Mouse (Mus musculus) layer of hippocampus, postnatal 10 days (tissue): ENCODE data around the gene F2rl1. TPM values are rescaled to one million over a fixed set of nuclear protein-coding genes. Genes with fewer than 3 reads are reported as not detected.

Experiments used
- DNase-seq, 2 experiments: peaks; one replicate each; pipeline ENCODE4 v3.0.0; 2021; ENCODE audit warnings: low spot score in 2 of 2
- long read RNA-seq: library from polyadenylated mRNA; stranded (forward); transcript quantifications from one replicate; pipeline ENCODE4 v2.0.0, GENCODE M21; 2023
- total RNA-seq, 2 experiments: library from RNA; stranded (reverse); gene quantifications; 2 replicates each; pipeline ENCODE4 v1.2.3; 2021

Gene F2rl1
- total RNA-seq, result under 1 TPM; 0.16 to 0.31 TPM
- long read RNA-seq, partial matches to known transcripts, result 0 of 1 reads
- long read RNA-seq, other reads (novel, unspliced or antisense), result 1 of 1 reads

GRCm38 (mm10) chr13:95524674-95525491 lies at the start of gene F2rl1:
TSS of gene F2rl1 (minus strand) at chr13:95525227.
- no peak for DNase-seq

- DNase-seq, result no peak
These were observed 45.9 kb upstream of the F2rl1 start for GRCm38 (mm10) chr13:95570877-95571276.

DNA sequence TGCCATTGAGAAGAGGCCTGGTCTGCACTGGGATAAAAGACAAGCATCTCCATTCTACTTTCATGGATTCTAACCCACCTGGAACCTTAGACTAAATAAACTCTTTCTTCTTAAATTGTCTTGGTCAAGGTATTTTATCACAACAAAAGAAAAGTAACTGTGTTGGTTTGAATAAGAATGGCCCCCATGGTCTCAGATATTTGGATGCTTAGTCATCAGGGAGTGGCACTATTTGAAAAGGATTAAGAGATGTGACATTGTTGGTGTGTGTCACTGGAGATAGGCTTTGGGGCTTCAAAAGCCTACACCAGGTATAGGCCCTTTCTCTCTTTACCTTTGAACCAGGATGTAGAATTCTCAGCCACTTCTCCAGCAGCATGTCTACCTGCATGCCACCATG lies 44.3 kb upstream of the F2rl1 start:
- no peak for DNase-seq

DNA sequence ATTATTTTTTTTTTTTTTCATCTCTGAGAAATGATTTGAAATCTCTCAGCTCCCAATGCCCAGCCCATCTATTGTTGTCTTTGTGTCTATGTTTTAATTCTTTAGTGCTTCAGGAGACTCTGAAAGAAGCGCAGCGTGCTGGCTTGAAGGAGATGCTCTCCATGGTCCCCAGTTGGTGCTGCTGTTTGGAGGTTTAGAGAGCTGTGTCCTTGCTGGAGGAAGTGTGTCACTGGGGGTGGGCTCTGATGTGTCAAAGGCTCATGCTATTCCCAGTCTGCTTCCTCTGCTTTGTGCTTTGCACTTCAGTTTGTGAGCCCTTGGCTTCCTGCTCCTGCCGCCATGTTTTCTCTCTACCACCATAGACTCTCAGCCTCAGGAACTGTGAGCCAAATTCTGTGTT lies 43.3 kb upstream of the F2rl1 start:
- no peak for DNase-seq

GRCm38 (mm10) chr13:95566841-95567551 lies 42.0 kb upstream of the F2rl1 start:
- DNase-seq, result no peak

DNA sequence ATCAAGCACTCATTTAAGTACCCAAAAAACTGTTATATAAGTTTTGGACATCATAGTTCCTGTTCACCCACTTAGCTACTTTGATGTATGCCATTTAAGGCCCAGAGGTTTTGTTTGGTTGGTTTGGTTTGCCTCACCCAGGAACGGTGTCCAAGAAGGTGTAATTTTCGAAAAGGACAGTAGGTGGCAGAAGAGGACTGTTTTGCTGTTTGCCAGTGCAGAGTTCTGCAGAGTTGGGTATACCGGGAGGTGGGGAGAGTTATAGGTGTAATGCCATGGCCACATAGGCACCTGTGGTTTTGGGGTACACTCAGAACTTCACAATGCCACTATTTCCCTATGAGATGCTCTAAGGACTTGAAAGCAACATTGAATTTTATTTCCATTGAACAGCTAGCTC lies 38.7 kb upstream of the F2rl1 start:
- peak; percentile 81 to 83 for DNase-seq

DNA sequence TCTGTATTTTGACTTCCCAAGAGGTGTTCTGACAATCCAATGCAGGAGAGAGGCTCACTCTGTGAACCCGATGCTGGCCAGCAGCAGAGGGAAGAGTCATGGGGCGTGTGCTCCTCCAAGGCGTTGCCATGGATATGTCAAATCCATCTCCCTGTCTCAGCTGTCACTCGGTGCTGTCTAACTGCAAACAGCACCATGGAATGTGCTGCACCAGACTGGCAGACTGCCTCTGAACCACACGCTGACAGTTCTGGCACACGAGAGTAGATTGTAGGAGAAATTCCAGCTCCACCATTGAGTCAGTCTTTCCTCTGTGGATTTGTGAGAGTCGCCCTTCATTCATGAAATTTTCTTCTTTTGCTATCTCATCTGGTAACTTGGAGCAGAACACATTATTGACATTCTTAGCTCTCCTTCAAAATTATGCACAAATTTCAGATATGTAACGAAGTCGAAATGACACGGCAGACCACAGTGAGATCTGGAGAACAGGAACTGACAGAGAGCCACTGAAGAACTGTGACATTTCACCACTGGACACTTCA lies 38.1 kb upstream of the F2rl1 start:
- peak; percentile 20 to 41 for DNase-seq

DNA sequence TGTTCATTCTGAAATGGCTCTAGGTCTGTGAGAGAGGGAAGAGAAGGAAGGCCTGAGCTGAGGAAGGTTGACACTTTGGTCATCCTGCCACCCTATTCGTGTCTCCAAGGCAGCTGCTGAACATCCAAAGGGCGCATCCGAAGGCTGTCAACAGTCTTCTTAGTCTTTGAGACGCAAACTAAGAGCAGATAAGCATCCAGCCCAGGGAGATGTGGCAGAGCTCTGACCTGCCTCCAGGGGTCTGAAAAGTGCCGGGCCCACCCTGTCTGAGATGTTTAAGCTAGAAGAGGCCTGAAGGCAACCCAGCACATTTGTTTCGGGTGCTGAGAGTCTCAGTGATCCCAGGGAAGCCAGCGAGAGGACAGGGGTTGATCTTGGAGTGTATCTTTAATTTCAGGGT lies 32.3 kb upstream of the F2rl1 start:
- no peak for DNase-seq

DNA sequence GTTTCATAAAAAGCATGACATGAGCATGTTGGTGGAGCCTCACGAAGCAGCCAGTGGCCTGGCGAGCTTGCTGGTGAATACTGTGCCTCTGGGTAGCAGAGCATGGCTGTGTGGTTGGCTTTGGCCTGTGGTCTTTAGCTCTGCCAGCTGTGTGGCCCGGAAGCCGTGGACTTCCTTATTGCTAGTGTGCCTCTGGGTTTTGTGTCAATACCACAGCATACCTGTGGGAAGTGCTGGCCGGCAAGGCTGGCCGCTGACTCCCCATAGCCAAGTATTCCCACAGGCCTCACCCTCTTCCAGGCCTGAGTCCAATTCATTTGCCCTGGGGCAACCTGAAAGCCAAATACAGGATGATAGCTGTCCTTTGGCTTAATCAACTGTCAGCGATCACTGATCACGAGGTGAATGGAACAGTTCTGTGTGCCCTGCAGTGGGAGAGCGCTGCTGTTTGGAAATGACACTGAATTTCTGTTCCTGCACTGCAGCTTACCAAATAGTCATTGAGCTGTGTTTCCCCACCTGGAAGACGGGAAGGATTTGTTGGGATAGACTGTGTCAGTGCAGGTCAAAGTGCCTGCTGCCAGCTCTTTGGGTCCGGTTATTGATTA lies 29.0 kb upstream of the F2rl1 start:
- DNase-seq, result no peak

DNA sequence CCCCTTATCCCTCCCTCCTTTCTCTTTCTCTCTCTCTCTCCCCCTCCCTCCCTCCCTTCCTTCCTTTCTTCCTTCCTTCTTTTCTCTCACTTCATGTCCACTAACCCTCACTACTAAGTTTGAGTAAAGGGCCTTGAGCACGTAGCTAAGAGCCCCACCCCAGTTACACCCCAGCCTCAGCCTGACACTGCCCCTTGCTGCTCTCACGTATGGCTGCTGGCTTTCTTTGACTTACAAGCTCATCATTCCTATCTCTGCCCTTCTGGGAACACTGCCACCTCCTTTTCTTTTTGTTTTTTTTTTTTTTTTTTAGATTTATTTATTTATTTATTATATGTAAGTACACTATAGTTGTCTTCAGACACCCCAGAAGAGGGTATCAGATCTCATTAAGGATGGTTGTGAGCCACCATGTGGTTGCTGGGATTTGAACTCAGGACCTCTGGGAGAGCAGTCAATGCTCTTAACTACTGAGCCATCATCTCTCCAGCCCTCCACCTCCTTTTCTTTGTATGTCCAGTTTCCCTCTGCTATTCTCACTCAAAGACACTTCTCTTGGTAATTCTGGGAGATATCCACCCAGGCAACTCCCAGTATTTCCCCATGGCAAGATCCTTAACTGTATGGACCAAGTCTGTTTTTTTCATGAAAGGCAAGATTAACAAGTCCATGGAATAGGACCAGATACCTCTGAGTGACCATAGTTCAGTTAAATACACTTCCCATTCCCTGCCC lies 25.8 kb upstream of the F2rl1 start:
- DNase-seq, result no peak

DNA sequence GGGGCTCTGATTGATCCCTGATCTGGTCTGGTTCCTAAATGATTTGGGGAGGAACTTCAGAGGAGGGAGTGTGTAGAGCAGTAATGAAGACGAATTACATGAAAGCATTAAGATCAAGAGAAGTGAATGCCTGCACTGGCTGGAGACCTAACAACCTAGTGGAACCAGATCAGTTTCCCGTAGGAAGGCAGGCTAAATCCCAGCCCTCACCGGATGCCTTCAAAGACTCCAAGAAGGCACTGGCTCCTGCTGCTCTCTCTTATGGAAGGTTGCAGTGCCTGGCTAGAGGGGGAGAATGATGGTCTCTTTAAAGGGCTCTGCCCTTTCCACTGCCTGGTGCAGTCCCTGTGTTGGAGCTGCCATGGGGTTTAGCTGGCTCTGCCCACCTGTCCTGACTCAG lies 24.4 kb upstream of the F2rl1 start:
- no peak for DNase-seq

- no peak for DNase-seq
These were observed 23.8 kb upstream of the F2rl1 start for GRCm38 (mm10) chr13:95548856-95549255.

DNA sequence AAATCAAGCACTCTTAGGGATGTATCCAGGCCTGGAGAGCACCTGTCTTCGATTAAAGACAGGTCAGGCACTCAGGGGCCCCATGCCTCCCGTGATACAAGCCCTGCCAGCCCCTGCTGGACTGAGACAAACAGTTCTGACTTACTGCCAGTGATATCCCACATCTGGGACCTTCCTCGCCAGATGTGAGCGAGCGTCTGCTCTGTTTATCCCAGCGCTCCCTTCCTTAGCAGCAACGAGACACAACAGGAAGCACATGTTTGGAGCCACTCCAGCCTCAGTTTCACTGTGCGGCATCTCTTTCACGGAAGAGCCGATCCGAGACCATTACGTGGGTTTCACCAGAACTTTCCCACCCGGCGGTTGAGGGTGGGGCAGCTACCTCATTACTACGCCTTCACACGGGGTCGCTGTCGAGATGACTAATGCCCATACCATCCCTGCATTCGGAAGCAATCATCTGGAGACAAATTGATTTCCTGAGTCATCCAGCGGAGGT lies 23.3 kb upstream of the F2rl1 start:
- DNase-seq, result no peak

GRCm38 (mm10) chr13:95547090-95547611 lies 22.1 kb upstream of the F2rl1 start:
- DNase-seq, result no peak

GRCm38 (mm10) chr13:95546251-95546650 lies 21.2 kb upstream of the F2rl1 start:
- no peak for DNase-seq

DNA sequence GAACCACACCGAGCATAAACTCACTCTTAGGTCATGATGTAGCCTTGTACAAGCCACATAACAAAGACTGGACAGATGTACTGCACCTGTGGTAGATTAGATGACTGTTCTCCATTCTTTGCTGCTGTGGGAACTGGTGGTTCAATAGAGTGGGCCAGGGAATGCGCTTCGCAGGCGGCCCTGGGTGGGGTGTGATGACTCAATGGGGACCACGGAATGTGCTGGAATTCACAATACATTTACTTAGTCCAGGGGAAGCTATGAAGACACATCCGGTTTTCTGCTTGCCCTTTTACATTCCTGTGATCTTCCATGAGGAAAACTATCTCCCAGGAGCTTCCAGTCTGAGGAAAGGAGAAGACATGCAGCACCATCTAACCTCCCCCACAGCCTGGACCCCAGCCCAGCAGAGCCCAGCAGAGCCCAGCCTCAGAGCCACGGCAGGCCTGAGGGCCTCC lies 20.7 kb upstream of the F2rl1 start:
- DNase-seq, result no peak

DNA sequence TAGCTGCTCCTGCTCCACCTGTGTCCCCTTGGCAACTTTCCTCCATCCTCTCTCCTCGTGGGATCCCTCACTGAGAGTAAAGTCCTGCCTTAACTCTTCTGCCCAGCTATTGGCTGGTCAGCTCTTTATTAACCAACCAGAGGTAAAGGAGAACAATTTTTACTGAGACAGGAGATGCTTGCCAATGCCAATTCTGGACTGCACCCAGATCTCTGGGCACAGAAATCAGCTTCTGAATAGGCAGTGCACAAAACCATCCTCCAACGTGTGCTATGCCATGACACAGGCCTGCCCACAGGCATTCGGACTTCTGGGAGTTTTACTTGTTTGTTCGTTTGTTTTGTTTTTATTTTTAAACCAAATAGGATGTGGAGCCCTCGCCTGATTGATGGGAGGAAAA lies 13.0 kb upstream of the F2rl1 start:
- no peak for DNase-seq

DNA sequence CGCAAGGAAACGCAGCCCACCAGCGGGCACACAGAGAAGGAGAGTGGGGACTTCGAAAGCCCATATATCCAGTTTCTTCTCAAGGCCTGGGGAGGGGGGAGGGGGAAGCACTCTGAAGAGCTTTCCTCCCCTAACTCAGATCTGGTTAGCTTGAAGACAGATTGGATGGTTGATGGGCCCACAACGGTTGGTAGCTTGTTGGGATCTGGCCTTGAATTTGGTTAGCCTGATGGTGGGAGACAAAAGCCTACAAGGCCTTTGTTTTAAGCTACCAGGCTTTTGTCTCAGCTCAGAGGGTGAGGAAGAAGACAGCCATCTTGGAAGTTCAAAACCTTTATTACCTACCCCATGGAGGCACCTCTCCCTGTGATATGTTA lies 11.1 kb upstream of the F2rl1 start:
- DNase-seq, result no peak

GRCm38 (mm10) chr13:95535461-95536116 lies 10.6 kb upstream of the F2rl1 start:
- no peak for DNase-seq

- no peak for DNase-seq
These were observed 10.0 kb upstream of the F2rl1 start for GRCm38 (mm10) chr13:95535026-95535425.
